Mouse (Mus musculus) CH12.LX (cell line): ENCODE measurements around the gene Spef2.

ENCODE experiments used
- CTCF ChIP-seq, 2 experiments: IDR thresholded peaks in 1 of 2; conservative IDR thresholded peaks in 1 of 2; 2 replicates each; pipeline ENCODE4 v1.5.1; 2011 to 2012; ENCODE audit warnings: low read depth in 2 of 2, low read length in 2 of 2, improper control_type of control experiment in 1 of 2, inconsistent platforms in 1 of 2, mild to moderate bottlenecking in 1 of 2, moderate library complexity in 1 of 2
- E2F4 ChIP-seq: IDR thresholded peaks from 2 replicates; pipeline ENCODE4 v1.6.1; 2011; ENCODE audit warnings: low read depth, low read length, improper control_type of control experiment; ENCODE audit not compliant: insufficient replicate concordance
- EP300 ChIP-seq: IDR thresholded peaks from 2 replicates; pipeline ENCODE4 v1.6.1; 2011; ENCODE audit warnings: low read length, improper control_type of control experiment
- MAX ChIP-seq: IDR thresholded peaks from 2 replicates; pipeline ENCODE4 v1.6.1; 2011; ENCODE audit warnings: low read length, improper control_type of control experiment
- POLR2A ChIP-seq: IDR thresholded peaks from 2 replicates; pipeline ENCODE4 v1.6.1; 2011; ENCODE audit warnings: low read depth, mild to moderate bottlenecking, improper control_type of control experiment, low read length
- POLR2AphosphoS2 ChIP-seq: IDR thresholded peaks from 2 replicates; pipeline ENCODE4 v1.6.1; 2011; ENCODE audit warnings: low read depth, low read length, improper control_type of control experiment
- TBP ChIP-seq: conservative IDR thresholded peaks from 2 replicates; pipeline ENCODE4 v1.6.1; 2011; ENCODE audit warnings: low read depth, low read length, improper control_type of control experiment
- ZC3H11A ChIP-seq: IDR thresholded peaks from 2 replicates; pipeline ENCODE4 v1.6.1; 2012; ENCODE audit warnings: low read depth, mild to moderate bottlenecking, inconsistent platforms, low read length, improper control_type of control experiment

GRCm38 (mm10) chr15:9677343-9678036, 71.2 kb downstream of the Spef2 start:
- TF ChIP-seq MAX, result no peak
- no peak for TF ChIP-seq CTCF (conservative IDR thresholded peaks at IDR 0.05 in 1 of 2, IDR thresholded peaks at IDR 0.05 in 1 of 2; ENCODE audit: low read depth in 2 of 2, low read length in 2 of 2)
- no peak for TF ChIP-seq E2F4
- TF ChIP-seq ZC3H11A, result no peak
- TF ChIP-seq POLR2A, result no peak
- TF ChIP-seq EP300, result no peak
- TF ChIP-seq TBP, result no peak
- no peak for TF ChIP-seq POLR2AphosphoS2
